Mouse (Mus musculus) hindbrain, embryonic 10.5 days (tissue): ENCODE results near the gene Hnrnpa1. TPM values are rescaled to one million over a fixed set of nuclear protein-coding genes. Genes with fewer than 3 reads are reported as not detected.

Experiments
- DNase-seq: peaks from one replicate; pipeline ENCODE4 v3.0.0-alpha.2; 2017; ENCODE audit warnings: low spot score
- H3K27ac ChIP-seq: fragments of 300-500 bp; sonication (generic); 2 replicates; pipeline ENCODE4 v1.5.1; 2016; ENCODE audit warnings: mild to moderate bottlenecking, moderate library complexity
- H3K27me3 ChIP-seq: fragments of 300-500 bp; sonication (generic); 2 replicates; pipeline ENCODE4 v1.6.1; 2016; ENCODE audit warnings: mild to moderate bottlenecking; ENCODE audit not compliant: poor library complexity, insufficient read depth, severe bottlenecking
- H3K36me3 ChIP-seq: fragments of 300-500 bp; sonication (generic); 2 replicates; pipeline ENCODE4 v1.6.1; 2016; ENCODE audit warnings: mild to moderate bottlenecking, moderate library complexity
- H3K4me1 ChIP-seq: fragments of 300-500 bp; sonication (generic); replicated peaks from 2 replicates; pipeline ENCODE4 v1.6.1; 2016; ENCODE audit warnings: mild to moderate bottlenecking
- H3K4me3 ChIP-seq: fragments of 300-500 bp; sonication (generic); 2 replicates; pipeline ENCODE4 v1.5.1; 2016; ENCODE audit warnings: mild to moderate bottlenecking, moderate library complexity
- H3K9me3 ChIP-seq: fragments of 300-500 bp; sonication (generic); 2 replicates; pipeline ENCODE4 v1.6.1; 2016; ENCODE audit warnings: mild to moderate bottlenecking, moderate library complexity
- WGBS: fragments of 180-500 bp; shearing (Covaris S2); methylation state at CpG from one replicate; pipeline ENCODE4 v1.1.7; 2016; 5-methylcytosine and 5-hydroxymethylcytosine counted together
- polyA plus RNA-seq: library from polyadenylated mRNA; unstranded; fragments of >200 nt; fragmentation: Nextera tagmentation; extraction: Ambion mirVana; gene quantifications from 2 replicates; pipeline ENCODE4 v1.2.1, GENCODE M21; 2016

The Hnrnpa1 gene
- 1,344 and 1,669 TPM in 2 replicates for polyA plus RNA-seq

GRCm38 (mm10) chr15:103240160-103241028 is at the start of gene Hnrnpa1:
Hnrnpa1 (plus strand) TSS chr15:103240432.
- under 1% methylated on average over 47 of the region's 47 CpGs for WGBS
- H3K27me3 ChIP-seq = no peaks in the 10 kb centered on the region
- peak; percentile 92 for DNase-seq
- H3K27ac ChIP-seq = peak within 1 kb of the TSS; percentile 98
- peaks cover 39% of the 10 kb centered on the region for H3K4me1 ChIP-seq
- H3K4me3 ChIP-seq = peak within 1 kb of the TSS; percentile 82
- H3K9me3 ChIP-seq = no peaks in the 10 kb centered on the region
- peaks cover 60% of the 10 kb centered on the region for H3K36me3 ChIP-seq

- Histone ChIP-seq H3K4me3 (no peak overlapping the region), H3K27me3 (peaks cover 2% of the 10 kb centered on the region; the same call in 1 of the 2 replicates), H3K27ac (no peak overlapping the region), H3K4me1 (no peaks in the 10 kb centered on the region), H3K36me3 (peaks cover 68% of the 10 kb centered on the region), H3K9me3 (no peaks in the 10 kb centered on the region)
- no peak for DNase-seq
- WGBS = 68% methylated on average over 10 of the region's 10 CpGs
Observed at GRCm38 (mm10) chr15:103190531-103191462, 49.4 kb upstream of the Hnrnpa1 start.

- no peaks in the 10 kb centered on the region for H3K4me1 ChIP-seq
- WGBS = 86% methylated on average over 2 of the region's 2 CpGs
- no peak overlapping the region for H3K27ac ChIP-seq
- H3K4me3 ChIP-seq = no peak overlapping the region
- H3K36me3 ChIP-seq = peaks cover 95% of the 10 kb centered on the region
- H3K9me3 ChIP-seq = no peaks in the 10 kb centered on the region
- no peaks in the 10 kb centered on the region for H3K27me3 ChIP-seq
- DNase-seq = no peak
Observed at GRCm38 (mm10) chr15:103193606-103194005, 46.6 kb upstream of the Hnrnpa1 start.

GRCm38 (mm10) chr15:103196835-103197234 is 43.4 kb upstream of the Hnrnpa1 start:
- Histone ChIP-seq H3K27ac (no peak overlapping the region), H3K4me1 (no peaks in the 10 kb centered on the region), H3K27me3 (no peaks in the 10 kb centered on the region), H3K4me3 (no peak overlapping the region), H3K9me3 (no peaks in the 10 kb centered on the region), H3K36me3 (peaks cover 100% of the 10 kb centered on the region)
- 89% methylated on average over 1 of the region's 1 CpGs for WGBS
- DNase-seq = no peak

GRCm38 (mm10) chr15:103197785-103198184 is 42.4 kb upstream of the Hnrnpa1 start:
- Histone ChIP-seq H3K4me1 (no peaks in the 10 kb centered on the region), H3K27me3 (no peaks in the 10 kb centered on the region), H3K9me3 (no peaks in the 10 kb centered on the region), H3K27ac (no peak overlapping the region), H3K4me3 (no peak overlapping the region), H3K36me3 (peaks cover 100% of the 10 kb centered on the region)
- DNase-seq = no peak
- 94% methylated on average over 4 of the region's 4 CpGs for WGBS

- DNase-seq = no peak
- Histone ChIP-seq H3K36me3 (peaks cover 100% of the 10 kb centered on the region), H3K27ac (no peak overlapping the region), H3K9me3 (no peaks in the 10 kb centered on the region), H3K27me3 (no peaks in the 10 kb centered on the region), H3K4me1 (no peaks in the 10 kb centered on the region), H3K4me3 (no peak overlapping the region)
- WGBS = 72% methylated on average over 6 of the region's 6 CpGs
Observed at GRCm38 (mm10) chr15:103202088-103202793, 38.0 kb upstream of the Hnrnpa1 start.

GRCm38 (mm10) chr15:103205156-103205555 is 35.1 kb upstream of the Hnrnpa1 start:
- Histone ChIP-seq H3K27me3 (no peaks in the 10 kb centered on the region), H3K4me3 (no peak overlapping the region), H3K4me1 (no peaks in the 10 kb centered on the region), H3K9me3 (no peaks in the 10 kb centered on the region), H3K27ac (no peak overlapping the region), H3K36me3 (peaks cover 100% of the 10 kb centered on the region)
- DNase-seq = no peak
- WGBS = 76% methylated on average over 2 of the region's 2 CpGs

GRCm38 (mm10) chr15:103214149-103214548 is 26.1 kb upstream of the Hnrnpa1 start:
- 37% methylated on average over 2 of the region's 2 CpGs for WGBS
- Histone ChIP-seq H3K27ac (peak overlapping the region; percentile 89), H3K9me3 (no peaks in the 10 kb centered on the region), H3K36me3 (peaks cover 44% of the 10 kb centered on the region), H3K4me3 (peak overlapping the region; percentile 50), H3K4me1 (peaks cover 40% of the 10 kb centered on the region), H3K27me3 (no peaks in the 10 kb centered on the region)
- peak; percentile 5 for DNase-seq

GRCm38 (mm10) chr15:103214971-103215907 is 25.0 kb upstream of the Hnrnpa1 start:
- no peaks in the 10 kb centered on the region for H3K27me3 ChIP-seq
- peak; percentile 93 for DNase-seq
- under 1% methylated on average over 15 of the region's 15 CpGs for WGBS
- no peaks in the 10 kb centered on the region for H3K9me3 ChIP-seq
- H3K4me1 ChIP-seq = peaks cover 40% of the 10 kb centered on the region
- peak overlapping the region; percentile 89 for H3K27ac ChIP-seq
- peak overlapping the region; percentile 50 for H3K4me3 ChIP-seq
- H3K36me3 ChIP-seq = peaks cover 40% of the 10 kb centered on the region

- H3K27ac ChIP-seq = peak overlapping the region; percentile 89
- H3K27me3 ChIP-seq = no peaks in the 10 kb centered on the region
- peaks cover 38% of the 10 kb centered on the region for H3K36me3 ChIP-seq
- WGBS = 24% methylated on average over 2 of the region's 2 CpGs
- peaks cover 40% of the 10 kb centered on the region for H3K4me1 ChIP-seq
- H3K4me3 ChIP-seq = peak overlapping the region; percentile 50
- no peaks in the 10 kb centered on the region for H3K9me3 ChIP-seq
- peak; percentile 3 for DNase-seq
Observed at GRCm38 (mm10) chr15:103216052-103216451, 24.2 kb upstream of the Hnrnpa1 start.

- Histone ChIP-seq H3K9me3 (no peaks in the 10 kb centered on the region), H3K27ac (no peak overlapping the region), H3K36me3 (peaks cover 39% of the 10 kb centered on the region)
Observed at GRCm38 (mm10) chr15:103220785-103221184, 19.4 kb upstream of the Hnrnpa1 start.

More at GRCm38 (mm10) chr15:103220785-103221184, 19.4 kb upstream of the Hnrnpa1 start:
- WGBS = 89% methylated on average over 3 of the region's 3 CpGs
- Histone ChIP-seq H3K4me1 (peaks cover 18% of the 10 kb centered on the region), H3K27me3 (no peaks in the 10 kb centered on the region), H3K4me3 (no peak overlapping the region)
- no peak for DNase-seq
